Mouse (Mus musculus) thymus, adult 2 months (tissue): ENCODE data around the gene Retnlb.

Experiments used
- CTCF ChIP-seq: fragments of 200-500 bp; IDR thresholded peaks from 2 replicates; pipeline ENCODE4 v1.5.1; 2012; ENCODE audit warnings: mild to moderate bottlenecking, control low read depth, low read length, moderate library complexity, borderline replicate concordance; ENCODE audit not compliant: control insufficient read depth, poor library complexity, insufficient read depth; ENCODE audit errors: extremely low read depth
- POLR2A ChIP-seq: fragments of 200-500 bp; IDR thresholded peaks from 2 replicates; pipeline ENCODE4 v1.6.1; 2012; ENCODE audit warnings: mild to moderate bottlenecking, low read length, control low read depth, moderate library complexity; ENCODE audit not compliant: control insufficient read depth, poor library complexity, insufficient read depth; ENCODE audit errors: extremely low read depth

GRCm38 (mm10) chr16:48806521-48806920, 10.1 kb upstream of the Retnlb start:
- no peak for TF ChIP-seq POLR2A
- no peak for TF ChIP-seq CTCF
